Mouse (Mus musculus): Measurements from ENCODE around the gene Eif2ak2.

- no peak for TF ChIP-seq CTCF (IDR thresholded peaks at IDR 0.05)
- no peak for TF ChIP-seq EP300 (IDR thresholded peaks at IDR 0.05)
These were observed 47.2 kb downstream of the Eif2ak2 start, which contains the start of the genes Heatr5b and Gpatch11 for GRCm38 (mm10) chr17:78834856-78835835.
